Comparison of ENCODE assay signal across 10 mouse cellular contexts in the genomic region with DNA sequence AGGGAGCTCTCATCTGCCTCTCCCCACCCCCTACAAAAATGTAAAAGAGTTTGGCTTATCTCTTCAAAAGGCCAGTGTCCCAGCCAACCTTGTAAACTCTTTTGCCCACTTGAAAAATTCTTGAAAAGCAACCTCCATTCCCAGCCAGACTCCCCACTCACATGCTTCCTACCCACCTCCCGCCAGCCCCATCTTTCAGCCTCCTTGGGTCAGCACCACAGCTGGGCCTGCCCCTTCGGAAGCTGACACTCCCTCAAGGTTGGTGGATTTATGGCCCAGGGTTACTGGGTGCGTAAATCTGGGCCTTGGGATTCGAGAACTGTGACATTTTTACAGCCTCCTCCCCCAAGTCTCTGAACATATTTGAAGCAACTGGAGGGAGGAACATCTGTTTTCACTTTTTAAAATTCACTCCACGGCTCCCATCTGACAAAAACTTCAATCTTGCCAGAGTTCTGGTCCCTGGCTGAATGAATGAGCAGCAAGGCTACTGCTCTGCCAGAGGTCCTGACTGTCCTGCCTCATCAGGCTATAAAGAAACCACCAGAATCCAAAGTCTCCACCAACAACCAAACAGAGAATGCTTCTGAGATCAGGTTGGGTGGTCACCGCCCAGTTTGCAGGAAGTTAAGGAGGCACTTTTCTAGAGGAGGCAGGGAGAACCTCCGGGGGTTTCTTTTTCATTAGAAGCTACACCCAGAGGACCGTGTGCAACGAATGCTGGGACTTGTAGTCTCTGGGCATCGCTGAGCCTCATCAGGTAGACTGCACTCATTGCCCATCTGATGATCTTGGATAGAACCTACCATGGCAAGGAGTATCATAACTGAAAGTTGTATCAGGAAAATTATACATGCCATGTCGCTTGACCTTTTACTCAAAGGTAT.
DNase-seq lines count a peak whose midpoint lies in the region; ATAC-seq and TF ChIP-seq lines count a peak whose summit lies in the region.
"Had no signal": no experiment of that assay in that cellular context is flagged by ENCODE, and none has a peak within 500 bp of the region (broad histone marks: within the 10 kb centered on the region; RNA-seq: fewer than 3 reads in every experiment).

No protein-coding gene starts in this region.

- H3ac ChIP-seq in myocyte (ENCODE audit: control insufficient read depth, insufficient read length), result no peak overlapping the region

- H3K36me3 ChIP-seq in intestine, embryonic 15.5 days, result no peaks in the 10 kb centered on the region
- no peaks in the 10 kb centered on the region for H3K36me3 ChIP-seq in myocyte (ENCODE audit: control insufficient read depth, insufficient read depth)
- H3K36me3 ChIP-seq: G1E; midbrain, embryonic 13.5 days had no signal

- ATAC-seq in intestine, embryonic 15.5 days, result peak; percentile 71
- ATAC-seq: hindbrain, embryonic 16.5 days; midbrain, embryonic 13.5 days had no signal

- H3K79me2 ChIP-seq in myocyte (ENCODE audit: control insufficient read depth, insufficient read depth), result no peaks in the 10 kb centered on the region

- no peaks in the 10 kb centered on the region for H3K9me3 ChIP-seq in intestine, embryonic 15.5 days
- H3K9me3 ChIP-seq: G1E; midbrain, embryonic 13.5 days had no signal

- no peak overlapping the region; the same call in 1 of the 2 replicates for H3K4me2 ChIP-seq in intestine, embryonic 15.5 days (replicated peaks)
- peak overlapping the region; percentile 70 for H3K4me2 ChIP-seq in myocyte (ENCODE audit: low read depth)
- H3K4me2 ChIP-seq: midbrain, embryonic 13.5 days had no signal

- H3K27me3 ChIP-seq in intestine, embryonic 15.5 days (replicated peaks), result no peaks in the 10 kb centered on the region
- no peaks in the 10 kb centered on the region for H3K27me3 ChIP-seq in myocyte (ENCODE audit: control insufficient read depth, insufficient read depth, insufficient read length)
- H3K27me3 ChIP-seq: midbrain, embryonic 13.5 days had no signal

- no peak overlapping the region for H3K27ac ChIP-seq in intestine, embryonic 15.5 days
- H3K27ac ChIP-seq: midbrain, embryonic 13.5 days had no signal

- 47% methylated on average over 11 of the region's 11 CpGs for WGBS in intestine, embryonic 15.5 days

- H3K9ac ChIP-seq in intestine, embryonic 15.5 days, result no peak overlapping the region
- H3K9ac ChIP-seq: midbrain, embryonic 13.5 days had no signal

- H3K4me1 ChIP-seq in intestine, embryonic 15.5 days (replicated peaks), result peaks cover 3% of the 10 kb centered on the region; the same call in 1 of the 2 replicates
- H3K4me1 ChIP-seq: midbrain, embryonic 13.5 days had no signal

- intact Hi-C loops in left cerebral cortex, postnatal 10 days (cut with DNase I), result no loop called here

- no peak overlapping the region for H3K4me3 ChIP-seq in intestine, embryonic 15.5 days (replicated peaks)
- no peak overlapping the region for H3K4me3 ChIP-seq in myocyte
- H3K4me3 ChIP-seq: midbrain, embryonic 13.5 days had no signal

- no peak for TF ChIP-seq POLR2A in myocyte (IDR thresholded peaks at IDR 0.05; ENCODE audit: insufficient read length, low read depth)

- DNase-seq in lung, adult 18-20 months, result peak; percentile 58 to 72
- no peak for DNase-seq in lung, postnatal 36 days
- peak; percentile 46 for DNase-seq in adrenal gland, postnatal 25 days
- no peak for DNase-seq in right cerebral cortex, postnatal 10 days (ENCODE audit: low spot score in 2 of 2)
- DNase-seq in left cerebral cortex, postnatal 10 days (ENCODE audit: extremely low spot score in 1 of 2, low spot score in 2 of 2), result no peak

TF ChIP-seq in myocyte, 11 proteins besides CTCF, POLR2A, EP300 and RAD21:
- TF ChIP-seq SRF (IDR thresholded peaks at IDR 0.05; ENCODE audit: control insufficient read depth, insufficient read length, low read depth), result no peak
- no peak for TF ChIP-seq TCF12 (IDR thresholded peaks at IDR 0.05; ENCODE audit: insufficient read depth, poor library complexity, severe bottlenecking)
- peak in 2 of 3 experiments; percentile 5 to 13 for TF ChIP-seq MYOD1 (IDR thresholded peaks at IDR 0.05; ENCODE audit: control insufficient read depth in 1 of 3, insufficient read length in 2 of 3, low read depth in 2 of 3)
- TF ChIP-seq MYOG (IDR thresholded peaks at IDR 0.05; ENCODE audit: control insufficient read depth in 1 of 3, insufficient read depth in 1 of 3, insufficient read length in 2 of 3, low read depth in 2 of 3), result peak in 1 of 3 experiments; percentile 40
- no peak for TF ChIP-seq USF1 (IDR thresholded peaks at IDR 0.05; ENCODE audit: low read depth)
- no peak for TF ChIP-seq REST (IDR thresholded peaks at IDR 0.05; ENCODE audit: insufficient read depth, insufficient read length)
- no peak for TF ChIP-seq E2F4 (IDR thresholded peaks at IDR 0.05; ENCODE audit: insufficient read depth)
- no peak for TF ChIP-seq POLR2AphosphoS2 (IDR thresholded peaks at IDR 0.05; ENCODE audit: insufficient read length, low read depth)

Comparison
In these comparisons a context has a peak if more than half of its experiments do, and no peak if none do; other contexts are left out.
1. DNase-seq: peak in lung, adult 18-20 months (2 of 2) and adrenal gland, postnatal 25 days (single experiment); none in lung, postnatal 36 days (single experiment), right cerebral cortex, postnatal 10 days (0 of 2) and left cerebral cortex, postnatal 10 days (0 of 2).